Mouse (Mus musculus) heart, embryonic 11.5 days (tissue): Measurements from ENCODE around the gene Krt7. TPM values are rescaled to one million over a fixed set of nuclear protein-coding genes. Genes with fewer than 3 reads are reported as not detected.

Experiments
- ATAC-seq: fragments of 200-750 bp; cut with Nextera tagmentation; replicated peaks from 2 replicates; pipeline ENCODE4 v1.8.0; 2017; ENCODE audit warnings: moderate library complexity; ENCODE audit not compliant: insufficient number of reproducible peaks, low FRiP score, low TSS enrichment
- H3K27ac ChIP-seq: fragments of 300-500 bp; sonication (generic); 2 replicates; pipeline ENCODE4 v1.5.1; 2014; ENCODE audit warnings: mild to moderate bottlenecking, low read depth, low read length
- H3K27me3 ChIP-seq: fragments of 300-500 bp; sonication (generic); 2 replicates; pipeline ENCODE4 v1.6.1; 2014; ENCODE audit warnings: mild to moderate bottlenecking, low read length, mixed read lengths; ENCODE audit not compliant: control insufficient read depth, insufficient read depth
- H3K36me3 ChIP-seq: fragments of 300-500 bp; sonication (generic); 2 replicates; pipeline ENCODE4 v1.6.1; 2014; ENCODE audit warnings: mild to moderate bottlenecking, low read length, moderate library complexity, mixed read lengths; ENCODE audit not compliant: control insufficient read depth, insufficient read depth
- H3K4me1 ChIP-seq: fragments of 300-500 bp; sonication (generic); 2 replicates; pipeline ENCODE4 v1.6.1; 2014; ENCODE audit warnings: low read length; ENCODE audit not compliant: control insufficient read depth, insufficient read depth
- H3K4me2 ChIP-seq: fragments of 300-500 bp; sonication (generic); 2 replicates; pipeline ENCODE4 v1.6.1; 2014; ENCODE audit warnings: mild to moderate bottlenecking, moderate library complexity
- H3K4me3 ChIP-seq: fragments of 300-500 bp; sonication (generic); 2 replicates; pipeline ENCODE4 v1.5.1; 2014; ENCODE audit warnings: low read depth, low read length
- H3K9ac ChIP-seq: fragments of 300-500 bp; sonication (generic); 2 replicates; pipeline ENCODE4 v1.6.1; 2014; ENCODE audit warnings: mild to moderate bottlenecking, low read depth, low read length, moderate library complexity
- H3K9me3 ChIP-seq: fragments of 300-500 bp; sonication (generic); replicated peaks from 2 replicates; pipeline ENCODE4 v1.6.1; 2016; ENCODE audit warnings: low read length; ENCODE audit not compliant: control insufficient read depth
- WGBS: fragments of 180-500 bp; shearing (Covaris S2); extraction: QIAGEN DNeasy Blood & Tissue Kit; methylation state at CpG from one replicate; pipeline ENCODE4 v1.1.7; 2014; ENCODE audit not compliant: insufficient replicate concordance; 5-methylcytosine and 5-hydroxymethylcytosine counted together
- polyA plus RNA-seq: library from polyadenylated mRNA; unstranded; fragments of >200 nt; fragmentation: Nextera tagmentation; extraction: Ambion mirVana; gene quantifications from 2 replicates; pipeline ENCODE4 v1.2.1, GENCODE M21; 2014

The Krt7 gene
- polyA plus RNA-seq, 1 experiment from 2014 or later: 25.8 TPM

DNA sequence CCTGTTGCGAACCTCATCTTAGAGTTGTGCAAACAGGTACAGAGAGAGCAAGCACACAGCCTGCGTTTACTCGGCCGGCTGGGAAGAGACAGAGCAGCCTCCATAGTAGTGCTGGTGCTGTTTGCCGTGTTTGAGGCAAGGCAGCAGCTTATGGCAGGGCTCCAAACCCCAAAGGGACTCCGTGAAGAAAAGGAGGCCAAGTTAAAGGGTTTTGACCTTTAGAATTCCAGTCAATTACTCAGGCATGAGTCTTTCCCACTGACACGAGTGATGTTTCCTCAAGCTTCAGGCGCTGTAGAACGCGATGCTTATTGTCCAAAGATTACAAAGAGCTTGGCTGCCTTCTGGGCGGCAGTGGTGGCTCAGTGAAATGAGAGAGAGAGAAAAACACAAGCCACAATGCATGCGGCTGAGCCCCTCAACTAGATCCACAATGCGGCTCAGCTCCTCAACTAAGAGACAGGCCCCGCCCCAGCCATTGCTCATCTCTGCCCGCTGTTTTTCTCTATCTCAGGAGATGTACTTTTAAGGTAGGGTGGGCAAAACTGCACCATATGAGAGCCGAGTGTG lies 47.6 kb downstream of the Krt7 start:
- ATAC-seq: no peak
- no peaks in the 10 kb centered on the region for H3K36me3 ChIP-seq
- WGBS: 72% methylated on average over 16 of the region's 16 CpGs
- 0 out of 2 replicates have a peak, but pooled peaks cover 3% of the 10 kb centered on the region for H3K9me3 ChIP-seq
- no peaks in the 10 kb centered on the region for H3K27me3 ChIP-seq
- H3K4me2 ChIP-seq: no peak overlapping the region
- no peaks in the 10 kb centered on the region for H3K4me1 ChIP-seq
- H3K9ac ChIP-seq: no peak overlapping the region
- H3K27ac ChIP-seq: no peak overlapping the region
- H3K4me3 ChIP-seq: no peak overlapping the region

DNA sequence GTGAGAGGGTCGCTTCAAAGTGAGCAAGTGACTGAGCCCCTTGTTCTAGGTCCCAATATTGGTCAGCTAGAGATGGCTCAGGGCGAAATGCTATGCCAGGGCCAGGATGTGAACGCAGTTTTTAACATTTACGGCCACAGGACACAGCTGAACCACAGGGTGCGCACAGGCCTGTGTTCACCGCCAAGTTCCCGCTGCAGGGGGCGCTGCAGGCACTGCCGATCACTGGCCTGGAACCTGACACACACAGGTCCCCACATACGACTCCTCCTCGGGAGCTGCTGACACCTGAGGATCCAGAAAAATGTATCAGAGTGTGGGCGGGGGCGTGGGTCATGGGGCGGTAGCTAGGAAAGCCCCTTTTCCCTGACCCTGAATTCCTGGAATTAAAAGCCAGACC lies 48.4 kb downstream of the Krt7 start:
- H3K9me3 ChIP-seq: 0 out of 2 replicates have a peak, but pooled peaks cover 3% of the 10 kb centered on the region
- no peaks in the 10 kb centered on the region for H3K4me1 ChIP-seq
- no peak for ATAC-seq
- WGBS: 72% methylated on average over 14 of the region's 14 CpGs
- no peak overlapping the region for H3K4me3 ChIP-seq
- no peak overlapping the region for H3K4me2 ChIP-seq
- no peak overlapping the region for H3K27ac ChIP-seq
- H3K9ac ChIP-seq: no peak overlapping the region
- H3K36me3 ChIP-seq: no peaks in the 10 kb centered on the region
- H3K27me3 ChIP-seq: no peaks in the 10 kb centered on the region

DNA sequence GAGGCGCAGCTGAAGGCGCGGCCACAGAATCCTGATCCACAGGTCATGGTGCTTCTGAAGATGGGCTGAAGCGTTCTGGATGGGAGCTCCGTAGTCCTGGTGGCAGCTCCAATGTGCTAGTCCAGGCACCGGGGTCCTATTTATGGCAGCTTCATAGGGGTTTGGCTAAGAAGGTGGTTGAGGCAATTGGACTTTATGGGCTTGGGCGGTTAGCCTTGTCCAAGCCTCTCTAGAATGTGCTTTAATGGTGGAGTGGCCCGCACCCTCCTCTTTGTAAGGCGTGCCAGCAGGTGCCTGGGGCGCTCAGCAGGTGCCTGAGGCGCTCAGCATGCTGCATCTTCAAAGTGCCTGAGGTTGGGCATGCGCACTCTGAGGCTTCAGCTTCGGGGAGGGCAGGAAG lies 52.8 kb downstream of the Krt7 start, which contains the start of gene Krt81:
Gene Krt81, minus strand, starts transcription at position 101 of the 400 bp plus-strand sequence.
- no peaks in the 10 kb centered on the region for H3K4me1 ChIP-seq
- no peak within 1 kb of the TSS for H3K4me3 ChIP-seq
- ATAC-seq: no peak
- H3K4me2 ChIP-seq: no peak within 1 kb of the TSS
- H3K9ac ChIP-seq: no peak within 1 kb of the TSS
- no peaks in the 10 kb centered on the region for H3K27me3 ChIP-seq
- no peaks in the 10 kb centered on the region for H3K9me3 ChIP-seq
- no peaks in the 10 kb centered on the region for H3K36me3 ChIP-seq
- 79% methylated on average over 13 of the region's 13 CpGs for WGBS
- no peak within 1 kb of the TSS for H3K27ac ChIP-seq

DNA sequence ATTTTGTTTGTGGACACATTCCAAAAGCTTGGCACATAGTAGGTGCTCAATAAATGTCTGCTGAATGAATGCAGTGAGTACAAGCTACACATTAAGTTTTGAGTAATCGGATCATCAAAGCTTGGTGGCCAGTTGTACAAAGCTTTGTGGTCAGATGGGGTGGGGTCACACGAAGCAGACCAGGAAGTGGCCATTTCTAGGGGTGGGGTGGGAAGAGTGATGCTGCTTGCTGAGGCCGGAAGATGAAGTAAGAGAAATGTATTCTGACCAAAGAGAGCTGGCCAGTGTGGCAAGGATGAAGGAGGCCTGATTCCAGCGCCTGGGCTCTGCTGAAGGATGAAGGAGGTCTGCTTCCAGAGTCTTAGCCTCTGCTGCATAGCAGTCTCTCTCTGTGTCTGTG lies 58.2 kb downstream of the Krt7 start:
- ATAC-seq: no peak
- 70% methylated on average over 4 of the region's 4 CpGs for WGBS

GRCm38 (mm10) chr15:101472952-101473528 lies 62.2 kb downstream of the Krt7 start, which contains the start of gene Krt86:
Gene Krt86 (plus strand): TSS chr15:101473478.
- H3K27ac ChIP-seq: no peak within 1 kb of the TSS
- ATAC-seq: no peak
- WGBS: 23% methylated on average over 10 of the region's 10 CpGs
- H3K4me1 ChIP-seq: no peaks in the 10 kb centered on the region
- no peak within 1 kb of the TSS for H3K9ac ChIP-seq
- no peaks in the 10 kb centered on the region for H3K9me3 ChIP-seq
- H3K36me3 ChIP-seq: no peaks in the 10 kb centered on the region
- H3K4me2 ChIP-seq: no peak within 1 kb of the TSS
- H3K4me3 ChIP-seq: no peak within 1 kb of the TSS
- no peaks in the 10 kb centered on the region; the same call in 1 of the 2 replicates for H3K27me3 ChIP-seq

More for the DNA sequence above, 58.2 kb downstream of the Krt7 start:
- no peak overlapping the region for H3K4me3 ChIP-seq
- no peaks in the 10 kb centered on the region for H3K36me3 ChIP-seq
- H3K4me2 ChIP-seq: no peak overlapping the region
- no peaks in the 10 kb centered on the region for H3K27me3 ChIP-seq
- H3K9me3 ChIP-seq: no peaks in the 10 kb centered on the region
- no peak overlapping the region for H3K27ac ChIP-seq
- H3K4me1 ChIP-seq: no peaks in the 10 kb centered on the region
- H3K9ac ChIP-seq: no peak overlapping the region

DNA sequence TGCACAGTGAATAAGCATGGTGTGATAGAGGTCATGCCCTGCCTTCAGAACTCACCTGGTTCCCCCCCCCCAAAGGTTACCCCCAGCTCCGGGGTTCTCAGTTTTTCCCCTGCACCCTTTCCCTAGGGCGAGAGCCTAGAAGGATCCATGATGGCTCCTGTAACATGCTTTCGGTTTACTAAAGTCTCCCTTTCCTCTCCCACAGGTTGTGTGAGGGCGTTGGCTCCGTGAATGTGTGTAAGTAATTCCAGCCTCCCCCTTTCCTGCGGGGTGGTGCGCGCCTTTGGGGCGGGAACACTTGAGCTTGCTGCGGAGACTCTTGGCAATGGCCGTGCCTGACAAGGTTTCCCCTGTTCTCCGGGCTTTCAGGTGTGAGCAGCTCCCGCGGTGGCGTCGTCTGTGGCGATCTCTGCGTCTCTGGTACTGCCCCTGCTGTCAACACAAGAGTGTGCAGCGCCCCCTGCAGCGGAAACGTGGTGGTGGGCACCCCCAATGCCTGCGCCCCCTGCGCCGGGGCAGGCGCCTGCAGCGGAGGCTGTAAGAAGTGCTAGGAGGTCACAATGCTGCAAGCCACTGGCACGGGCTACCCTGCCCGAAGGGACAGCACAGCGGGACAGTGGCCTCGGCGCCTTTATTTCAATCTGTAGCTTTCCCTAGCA lies 68.3 kb downstream of the Krt7 start:
- Histone ChIP-seq H3K36me3 (no peaks in the 10 kb centered on the region), H3K27ac (no peak overlapping the region), H3K4me3 (peak overlapping the region; percentile 35), H3K27me3 (peaks cover 22% of the 10 kb centered on the region), H3K4me1 (peaks cover 5% of the 10 kb centered on the region; the same call in 1 of the 2 replicates), H3K9ac (0 out of 2 replicates have a peak overlapping the region, but pooled peaks have one; percentile 34), H3K4me2 (peak overlapping the region; percentile 66), H3K9me3 (no peaks in the 10 kb centered on the region)
- 11% methylated on average over 31 of the region's 31 CpGs for WGBS
- ATAC-seq: no peak

GRCm38 (mm10) chr15:101479666-101480060 lies 68.8 kb downstream of the Krt7 start:
- H3K4me2 ChIP-seq: peak overlapping the region; percentile 66
- H3K4me1 ChIP-seq: peaks cover 5% of the 10 kb centered on the region; the same call in 1 of the 2 replicates
- H3K4me3 ChIP-seq: peak overlapping the region; percentile 35
- peaks cover 22% of the 10 kb centered on the region for H3K27me3 ChIP-seq
- H3K9ac ChIP-seq: no peak overlapping the region
- H3K9me3 ChIP-seq: no peaks in the 10 kb centered on the region
- no peaks in the 10 kb centered on the region for H3K36me3 ChIP-seq
- WGBS: 39% methylated on average over 11 of the region's 11 CpGs
- H3K27ac ChIP-seq: no peak overlapping the region
- no peak for ATAC-seq
